Mouse (Mus musculus): ENCODE measurements at regions not wholly inside any gene's neighbourhood (a gene's known extent, or its start where the extent isn't known, plus 50 kb on each side); places are given as distances from the start of the nearest gene placed in this dataset.
"Not testable (repeated sequence)": the region's sequence is repeated elsewhere in the genome, so short reads cannot be mapped to it uniquely, and the experiment has no call there.

- DNase-seq: no peak
Measured at GRCm38 (mm10) chr5:78075203-78075602, 667.4 kb upstream of the Igfbp7 start.

- no peak for DNase-seq
Measured at GRCm38 (mm10) chr5:78032554-78033250, 624.9 kb upstream of the Igfbp7 start.

- no peak for DNase-seq
Measured at GRCm38 (mm10) chr5:78017523-78017922, 609.7 kb upstream of the Igfbp7 start.

GRCm38 (mm10) chr5:77986449-77987047, 578.7 kb upstream of the Igfbp7 start:
- DNase-seq: peak; percentile 22

GRCm38 (mm10) chr5:77985269-77985668, 577.4 kb upstream of the Igfbp7 start:
- no peak for DNase-seq

GRCm38 (mm10) chr5:77940021-77940420, 532.2 kb upstream of the Igfbp7 start:
- DNase-seq: not testable (repeated sequence)

- DNase-seq: no peak
Measured at GRCm38 (mm10) chr5:77931874-77932273, 524.0 kb upstream of the Igfbp7 start.

- no peak for DNase-seq
Measured at GRCm38 (mm10) chr5:77921186-77921585, 513.3 kb upstream of the Igfbp7 start.

GRCm38 (mm10) chr5:77917086-77917676, 509.3 kb upstream of the Igfbp7 start:
- DNase-seq: peak; percentile 31

GRCm38 (mm10) chr5:77916375-77916774, 508.5 kb upstream of the Igfbp7 start:
- DNase-seq: peak; percentile 8

- DNase-seq: peak; percentile 42
Measured at GRCm38 (mm10) chr5:77909218-77909617, 501.4 kb upstream of the Igfbp7 start.

GRCm38 (mm10) chr5:77892024-77892423, 484.2 kb upstream of the Igfbp7 start:
- not testable (repeated sequence) for DNase-seq

- no peak for DNase-seq
Measured at GRCm38 (mm10) chr5:77888534-77888933, 480.7 kb upstream of the Igfbp7 start.

- no peak for DNase-seq
Measured at GRCm38 (mm10) chr5:77871403-77871802, 463.6 kb upstream of the Igfbp7 start.

GRCm38 (mm10) chr5:77865342-77865741, 457.5 kb upstream of the Igfbp7 start:
- DNase-seq: no peak

- DNase-seq: no peak
Measured at GRCm38 (mm10) chr5:77855191-77855590, 447.4 kb upstream of the Igfbp7 start.

- no peak for DNase-seq
Measured at GRCm38 (mm10) chr5:77853999-77854784, 446.4 kb upstream of the Igfbp7 start.

- DNase-seq: no peak
Measured at GRCm38 (mm10) chr5:77851645-77852044, 443.8 kb upstream of the Igfbp7 start.

GRCm38 (mm10) chr5:77838186-77839097, 430.6 kb upstream of the Igfbp7 start:
- no peak for DNase-seq

GRCm38 (mm10) chr5:77827971-77828370, 420.1 kb upstream of the Igfbp7 start:
- DNase-seq: no peak

GRCm38 (mm10) chr5:77826063-77826462, 418.2 kb upstream of the Igfbp7 start:
- no peak for DNase-seq

- DNase-seq: no peak
Measured at GRCm38 (mm10) chr5:77816759-77817280, 409.0 kb upstream of the Igfbp7 start.

All from embryo, embryonic 11 days (tissue).